Mouse (Mus musculus) adipocyte (in vitro differentiated cells): ENCODE data around the gene Prpf38b.
"Not testable (repeated sequence)": the region's sequence is repeated elsewhere in the genome, so short reads cannot be mapped to it uniquely, and the experiment has no call there.

ENCODE experiments used
- DNase-seq: peaks from one replicate; pipeline ENCODE4 v3.0.0-alpha.2; 2016; ENCODE audit warnings: low spot score

The Prpf38b gene

GRCm38 (mm10) chr3:108900147-108900546, 11.4 kb downstream of the Prpf38b start:
- no peak for DNase-seq

- DNase-seq: no peak
These were observed 12.9 kb downstream of the Prpf38b start for GRCm38 (mm10) chr3:108898640-108899039.

DNA sequence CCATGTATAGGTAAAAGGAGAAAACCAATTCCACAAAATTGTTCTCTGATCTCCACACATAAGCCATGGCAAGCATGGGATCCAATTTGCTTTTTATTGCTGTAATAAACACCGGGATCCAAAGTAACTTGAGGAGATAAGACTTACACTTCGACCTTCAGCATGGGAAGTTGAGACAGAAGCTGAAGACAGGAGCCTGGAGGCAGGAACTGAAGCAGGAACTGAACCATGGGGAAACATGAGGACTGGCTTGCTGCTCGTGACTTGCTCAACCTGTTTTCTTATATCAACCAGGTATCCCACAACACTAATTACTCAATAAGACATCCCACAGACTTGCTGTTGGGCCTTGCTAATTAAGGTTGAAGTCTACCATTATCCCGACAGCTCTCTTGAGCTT, 18.6 kb downstream of the Prpf38b start:
- no peak for DNase-seq

DNA sequence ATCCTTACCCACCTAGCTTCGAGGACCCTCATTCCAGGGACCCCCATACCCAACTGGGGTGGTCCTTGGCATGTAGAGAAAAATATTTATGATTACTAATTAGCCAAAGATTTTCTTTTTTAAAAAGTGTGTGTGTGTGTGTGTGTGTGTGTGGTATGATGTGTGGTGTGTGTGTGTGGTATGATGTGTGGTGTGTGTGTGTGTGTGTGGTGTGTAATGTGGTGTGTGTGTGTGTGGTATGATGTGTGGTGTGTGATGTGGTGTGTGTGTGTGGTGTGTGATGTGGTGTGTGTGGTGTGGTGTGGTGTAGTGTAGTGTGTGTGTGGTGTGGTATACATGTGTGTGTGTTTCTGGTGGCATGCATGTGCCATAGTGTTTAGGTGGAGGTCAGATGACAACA, 19.4 kb downstream of the Prpf38b start:
- DNase-seq: no peak

DNA sequence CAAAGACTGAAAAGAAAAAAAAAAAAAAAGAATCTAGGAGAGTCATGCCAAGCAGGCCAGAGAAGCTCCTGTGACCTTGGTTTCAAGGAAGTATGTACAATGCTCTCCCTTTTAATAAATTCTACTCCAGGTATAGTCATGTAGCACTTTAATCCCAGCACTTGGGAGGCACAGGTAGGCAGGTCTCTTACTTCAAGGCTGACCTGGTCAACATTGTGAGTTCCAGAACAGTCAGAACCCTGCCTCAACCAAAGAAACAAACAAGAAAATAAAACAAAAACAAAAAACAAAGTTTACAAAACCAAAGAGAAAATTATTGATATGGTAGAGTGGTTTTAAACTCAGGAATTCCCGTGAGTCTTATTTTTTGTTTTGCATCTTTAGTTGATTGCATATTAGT, 21.6 kb downstream of the Prpf38b start, which contains the start of gene Fndc7:
Gene Fndc7, minus strand, starts transcription at position 101 of the 400 bp plus-strand sequence.
- DNase-seq: no peak

DNA sequence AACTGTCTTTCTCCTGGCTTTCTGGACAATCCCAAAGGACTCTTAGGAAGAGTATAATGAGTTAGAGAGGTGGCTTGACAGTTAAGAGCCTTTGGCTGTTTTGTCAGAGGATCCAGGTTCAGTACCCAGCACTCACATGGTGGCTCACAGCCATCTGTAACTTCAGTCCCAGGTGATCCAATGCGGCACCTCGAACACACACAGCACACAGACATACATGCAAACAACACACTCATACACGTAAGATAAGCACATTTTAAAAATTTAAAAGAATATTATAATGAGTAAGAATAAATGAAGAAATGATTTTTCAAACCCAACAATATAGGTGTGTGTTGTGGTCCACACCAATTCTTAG, 23.9 kb downstream of the Prpf38b start:
- DNase-seq: no peak

DNA sequence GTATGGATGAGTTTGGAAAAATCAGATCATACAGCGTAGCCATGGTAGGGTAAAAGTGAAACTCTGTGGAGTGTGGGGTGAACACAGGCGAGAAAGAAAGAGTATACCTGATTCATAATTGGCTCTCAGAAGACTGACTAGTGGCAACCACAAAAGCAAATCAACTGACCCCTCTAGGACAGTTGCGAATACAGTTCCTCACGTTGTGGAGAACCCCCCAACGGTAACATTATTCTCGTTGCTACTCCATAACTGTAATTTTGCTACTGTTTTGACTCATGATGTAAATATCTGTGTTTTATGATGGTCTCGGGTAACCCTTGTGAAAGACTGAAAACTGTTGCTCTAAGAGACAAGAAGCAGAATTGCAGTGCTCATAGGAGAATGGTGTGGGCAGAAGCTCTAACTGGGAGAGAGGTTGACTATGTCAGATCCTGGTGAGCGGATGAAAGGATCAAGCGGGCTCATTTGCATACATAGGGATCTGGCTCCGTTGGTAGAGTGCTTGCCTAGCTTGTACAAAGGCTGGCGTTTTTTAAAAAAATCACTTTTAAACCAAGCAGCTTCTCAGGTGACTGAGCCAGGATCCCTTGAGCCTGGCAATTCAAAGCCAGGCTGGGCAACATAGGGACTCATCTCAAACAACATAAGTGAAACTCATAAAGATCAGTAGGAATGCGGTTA, 24.5 kb downstream of the Prpf38b start:
- DNase-seq: no peak

- DNase-seq: peak; percentile 59
These were observed 25.6 kb downstream of the Prpf38b start for GRCm38 (mm10) chr3:108885686-108886530.

GRCm38 (mm10) chr3:108884706-108885289, 26.7 kb downstream of the Prpf38b start:
- DNase-seq: no peak

GRCm38 (mm10) chr3:108883067-108883466, 28.5 kb downstream of the Prpf38b start:
- DNase-seq: no peak

GRCm38 (mm10) chr3:108881873-108882272, 29.7 kb downstream of the Prpf38b start:
- not testable (repeated sequence) for DNase-seq

GRCm38 (mm10) chr3:108880544-108881507, 30.7 kb downstream of the Prpf38b start:
- no peak for DNase-seq

- no peak for DNase-seq
These were observed 31.6 kb downstream of the Prpf38b start for GRCm38 (mm10) chr3:108879836-108880435.

DNA sequence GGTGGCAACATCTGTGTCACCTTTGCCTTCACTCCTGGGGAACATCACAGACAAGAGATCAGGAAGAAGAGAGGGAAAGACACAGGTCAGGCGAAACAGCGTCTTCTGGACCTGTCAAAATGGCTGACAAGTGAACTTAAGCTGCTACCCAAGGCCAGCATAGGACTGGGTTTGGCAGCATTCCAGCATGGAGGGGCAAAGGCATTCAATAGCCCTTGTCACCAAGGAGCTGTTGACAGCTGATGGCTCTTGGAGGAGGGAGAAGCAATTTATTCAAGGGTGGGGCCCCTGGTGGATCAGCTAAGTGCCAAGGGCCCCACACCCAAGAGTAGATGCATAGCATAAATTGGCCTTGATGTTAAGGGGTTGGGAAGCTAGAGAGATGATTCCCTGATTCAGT, 32.4 kb downstream of the Prpf38b start:
- no peak for DNase-seq

DNA sequence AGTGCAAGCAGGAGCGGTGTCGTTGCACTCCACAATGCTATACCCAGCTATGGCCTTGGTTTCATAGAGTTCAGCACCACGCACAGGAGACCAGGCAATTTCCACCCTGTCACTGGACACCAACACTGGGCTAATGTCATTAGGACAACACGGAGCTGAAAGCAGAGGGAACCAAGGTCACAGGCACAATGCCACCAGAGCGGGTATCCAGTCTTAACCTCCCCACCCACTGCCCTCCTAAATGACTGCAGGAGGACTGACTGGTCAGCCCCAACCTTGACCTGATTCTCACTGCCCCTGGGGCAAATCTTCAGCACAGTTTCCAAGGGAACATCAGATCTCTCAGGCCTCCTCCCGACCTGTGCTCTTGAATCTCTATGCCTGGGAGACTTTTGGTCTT, 40.9 kb downstream of the Prpf38b start:
- no peak for DNase-seq

- no peak for DNase-seq
These were observed 44.1 kb downstream of the Prpf38b start for GRCm38 (mm10) chr3:108867449-108867848.

GRCm38 (mm10) chr3:108865676-108866075, 45.9 kb downstream of the Prpf38b start:
- DNase-seq: no peak

DNA sequence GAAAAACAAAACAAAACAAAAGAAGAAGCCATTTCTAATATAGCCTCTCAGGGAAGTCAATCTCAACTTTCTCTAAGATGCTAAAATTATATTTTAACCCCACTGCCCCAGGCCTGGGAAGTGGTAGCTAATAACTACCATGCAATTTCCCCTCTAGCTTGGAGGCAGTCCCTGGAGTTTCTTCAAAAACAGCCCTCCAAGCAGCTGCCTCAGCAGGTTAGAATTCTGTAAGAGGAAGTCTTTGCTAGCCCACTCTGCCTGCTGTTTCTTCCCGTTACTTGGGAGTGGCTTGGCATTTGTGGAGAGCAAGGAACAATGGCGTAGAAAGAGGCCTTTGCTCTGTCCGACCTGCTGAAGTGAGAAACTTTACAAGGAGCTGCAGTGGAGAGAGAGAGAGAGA, 46.4 kb downstream of the Prpf38b start:
- no peak for DNase-seq

GRCm38 (mm10) chr3:108863091-108863490, 48.4 kb downstream of the Prpf38b start:
- DNase-seq: no peak

GRCm38 (mm10) chr3:108862282-108862681, 49.2 kb downstream of the Prpf38b start:
- not testable (repeated sequence) for DNase-seq

DNA sequence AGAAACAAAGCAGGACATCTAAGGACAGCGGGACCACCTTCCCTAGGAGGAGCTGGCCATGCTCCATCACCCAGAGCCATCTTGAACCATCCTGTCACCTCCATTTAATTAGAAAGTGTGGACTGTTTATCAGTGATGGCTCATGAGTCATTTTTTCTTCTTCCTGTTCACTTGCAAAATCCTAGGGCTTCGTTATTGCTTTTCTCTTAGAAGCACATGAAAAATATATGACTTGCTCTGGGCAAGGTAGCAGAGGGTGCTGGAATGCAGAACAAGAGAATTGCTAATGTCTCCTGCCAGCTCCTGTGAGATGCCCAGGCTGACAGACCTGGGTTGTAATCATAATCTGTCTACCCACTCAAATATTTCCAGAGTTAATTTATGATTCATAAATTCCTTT, 50.7 kb downstream of the Prpf38b start:
- DNase-seq: no peak
